8 mouse cellular contexts compared by ENCODE assay signal in genomic region chr12:17545107-17545571, GRCm38 (mm10). TPM values are rescaled to one million over a fixed set of nuclear protein-coding genes. Genes with fewer than 3 reads are reported as not detected.
DNase-seq lines count a peak whose midpoint lies in the region; ATAC-seq and TF ChIP-seq lines count a peak whose summit lies in the region.

No protein-coding gene starts in this region.

- ATAC-seq in midbrain, embryonic 14.5 days (ENCODE audit: low FRiP score, low TSS enrichment) = peak; percentile 64

- no peak for TF ChIP-seq POLR2A in embryonic fibroblast, embryonic 13.5 days (IDR thresholded peaks at IDR 0.05; ENCODE audit: low read depth, low read length)

- no peaks in the 10 kb centered on the region for H3K27me3 ChIP-seq in midbrain, embryonic 14.5 days (ENCODE audit: control insufficient read depth, insufficient read depth, low read length)

- DNase-seq in layer of hippocampus, adult 9-11 months = peak; percentile 30
- DNase-seq in layer of hippocampus, adult 11-12 months (ENCODE audit: low spot score) = no peak
- DNase-seq in NIH3T3 (ENCODE audit: low read depth) = peak; percentile 60
- peak; percentile 69 for DNase-seq in induced T-regulatory cell, adult 2 months (ENCODE audit: low read depth)
- peak; percentile 67 for DNase-seq in midbrain, embryonic 14.5 days
- no peak for DNase-seq in natural killer cell, adult 2 months (ENCODE audit: low spot score in 2 of 2)
- no peak for DNase-seq in frontal cortex, postnatal 14 days (ENCODE audit: low spot score in 2 of 2)

- peak overlapping the region; percentile 100 for H3K4me3 ChIP-seq in embryonic fibroblast, embryonic 13.5 days (ENCODE audit: insufficient read depth, low read length)
- peak overlapping the region; percentile 95 for H3K4me3 ChIP-seq in midbrain, embryonic 14.5 days (replicated peaks; ENCODE audit: low read depth, low read length)

- no peak for TF ChIP-seq CTCF in embryonic fibroblast, embryonic 13.5 days (IDR thresholded peaks at IDR 0.05; ENCODE audit: borderline replicate concordance, insufficient read depth, low read length)

- under 1% methylated on average over 40 of the region's 40 CpGs for WGBS in midbrain, embryonic 14.5 days

- H3K27ac ChIP-seq in embryonic fibroblast, embryonic 13.5 days (ENCODE audit: insufficient read depth, low read length) = peak overlapping the region; percentile 48
- H3K27ac ChIP-seq in midbrain, embryonic 14.5 days (replicated peaks; ENCODE audit: low read depth, low read length) = peak overlapping the region; percentile 89

- H3K4me2 ChIP-seq in midbrain, embryonic 14.5 days (ENCODE audit: low read length) = peak overlapping the region; percentile 66

- H3K36me3 ChIP-seq in midbrain, embryonic 14.5 days (ENCODE audit: control insufficient read depth, insufficient read depth, low read length) = peaks cover 29% of the 10 kb centered on the region

- no peaks in the 10 kb centered on the region for H3K9me3 ChIP-seq in midbrain, embryonic 14.5 days (ENCODE audit: control insufficient read depth, low read length)

- peak overlapping the region; percentile 95 for H3K9ac ChIP-seq in midbrain, embryonic 14.5 days (replicated peaks; ENCODE audit: low read length)

- peaks cover 4% of the 10 kb centered on the region; the same call in 1 of the 2 replicates for H3K4me1 ChIP-seq in embryonic fibroblast, embryonic 13.5 days (ENCODE audit: control insufficient read depth, insufficient read depth, low read length)
- H3K4me1 ChIP-seq in midbrain, embryonic 14.5 days (ENCODE audit: control insufficient read depth, insufficient read depth, low read length) = peaks cover 15% of the 10 kb centered on the region

RNA-seq across cellular contexts. Expression of gene Odc1, which starts 0.5 kb away (rescaled TPM):
- 278 and 357 TPM in 2 replicates for polyA plus RNA-seq in embryonic fibroblast, embryonic 13.5 days (2011; ENCODE audit: insufficient read length, low read depth, missing spikeins)
- 149 and 192 TPM in 2 replicates for polyA plus RNA-seq in midbrain, embryonic 14.5 days (2014; fragmentation: Nextera tagmentation; extraction: Ambion mirVana)

Comparison
In these comparisons a context has a peak if more than half of its experiments do, and no peak if none do; other contexts are left out.
1. DNase-seq: peak in layer of hippocampus, adult 9-11 months (single experiment), NIH3T3 (single experiment), induced T-regulatory cell, adult 2 months (single experiment) and midbrain, embryonic 14.5 days (single experiment); none in layer of hippocampus, adult 11-12 months (single experiment), natural killer cell, adult 2 months (0 of 2) and frontal cortex, postnatal 14 days (0 of 2).